Mouse (Mus musculus): ENCODE measurements at regions not wholly inside any gene's neighbourhood (a gene's known extent, or its start where the extent isn't known, plus 50 kb on each side); places are given as distances from the start of the nearest gene placed in this dataset.

DNA sequence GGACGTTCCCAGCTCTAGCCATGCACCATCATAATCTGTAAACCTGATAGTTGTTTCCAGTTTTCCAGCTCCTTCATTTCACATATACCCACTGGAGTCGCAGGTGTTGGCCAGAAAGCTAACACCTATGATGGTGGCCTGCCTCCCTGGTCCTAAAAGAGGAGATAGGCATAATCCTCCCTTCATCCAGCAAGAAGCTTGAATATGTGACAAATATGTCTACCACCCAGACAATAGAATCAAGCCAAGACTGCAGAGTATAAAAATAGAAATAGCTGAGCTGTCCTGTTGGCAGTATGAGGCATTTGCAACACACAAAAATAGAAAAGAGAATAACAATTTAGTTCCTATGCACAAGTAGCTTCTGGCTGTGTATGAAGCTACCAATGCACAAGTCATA is 117.3 kb upstream of the Ccdc85a start:
- Histone ChIP-seq H3K27ac (ENCODE audit: insufficient read depth, low read depth, low read length, poor library complexity, severe bottlenecking) (no peak overlapping the region), H3K4me1 (ENCODE audit: control insufficient read depth in 2 of 2, insufficient read depth in 2 of 2, low read length in 2 of 2, poor library complexity in 1 of 2) (peaks cover 0 to 3% of the 10 kb centered on the region in 2 experiments; a peak in 2 of 4 replicates), H3K36me3 (ENCODE audit: control insufficient read depth, insufficient read depth, low read length, poor library complexity, severe bottlenecking) (no peaks in the 10 kb centered on the region), H3K4me3 (ENCODE audit: insufficient read depth in 1 of 2, low read depth in 1 of 2, low read length in 2 of 2, poor library complexity in 1 of 2, severe bottlenecking in 1 of 2) (no peak overlapping the region), H3K9me3 (ENCODE audit: control insufficient read depth, insufficient read depth, low read depth, low read length) (no peaks in the 10 kb centered on the region), H3K9ac (ENCODE audit: insufficient read depth, low read depth, low read length, poor library complexity, severe bottlenecking) (no peak overlapping the region)
- TF ChIP-seq MAFK (IDR thresholded peaks at IDR 0.05; ENCODE audit: insufficient read depth, low read depth, low read length), result no peak
- no peak for TF ChIP-seq ZNF384 (IDR thresholded peaks at IDR 0.05; ENCODE audit: low read depth, low read length)
- no peak for TF ChIP-seq HCFC1 (IDR thresholded peaks at IDR 0.05; ENCODE audit: borderline replicate concordance, insufficient read depth, low read length)
- TF ChIP-seq CHD2 (IDR thresholded peaks at IDR 0.05; ENCODE audit: low read depth, low read length), result no peak
- no peak for TF ChIP-seq ZC3H11A (IDR thresholded peaks at IDR 0.05; ENCODE audit: borderline replicate concordance, low read depth, low read length)
- no peak for DNase-seq (ENCODE audit: low read depth, low spot score)
- in situ Hi-C loops (cut with MboI; ENCODE audit: low sequenced_read_pairs in 2 of 2, unreplicated experiment in 2 of 2), result no loop called here

- no peak overlapping the region for H3K4me3 ChIP-seq (ENCODE audit: insufficient read depth in 1 of 2, low read depth in 1 of 2, low read length in 2 of 2, poor library complexity in 1 of 2, severe bottlenecking in 1 of 2)
- no peak overlapping the region for H3K27ac ChIP-seq (ENCODE audit: insufficient read depth, low read depth, low read length, poor library complexity, severe bottlenecking)
Observed at GRCm38 (mm10) chr11:28699766-28700165, 115.6 kb upstream of the Ccdc85a start.

DNA sequence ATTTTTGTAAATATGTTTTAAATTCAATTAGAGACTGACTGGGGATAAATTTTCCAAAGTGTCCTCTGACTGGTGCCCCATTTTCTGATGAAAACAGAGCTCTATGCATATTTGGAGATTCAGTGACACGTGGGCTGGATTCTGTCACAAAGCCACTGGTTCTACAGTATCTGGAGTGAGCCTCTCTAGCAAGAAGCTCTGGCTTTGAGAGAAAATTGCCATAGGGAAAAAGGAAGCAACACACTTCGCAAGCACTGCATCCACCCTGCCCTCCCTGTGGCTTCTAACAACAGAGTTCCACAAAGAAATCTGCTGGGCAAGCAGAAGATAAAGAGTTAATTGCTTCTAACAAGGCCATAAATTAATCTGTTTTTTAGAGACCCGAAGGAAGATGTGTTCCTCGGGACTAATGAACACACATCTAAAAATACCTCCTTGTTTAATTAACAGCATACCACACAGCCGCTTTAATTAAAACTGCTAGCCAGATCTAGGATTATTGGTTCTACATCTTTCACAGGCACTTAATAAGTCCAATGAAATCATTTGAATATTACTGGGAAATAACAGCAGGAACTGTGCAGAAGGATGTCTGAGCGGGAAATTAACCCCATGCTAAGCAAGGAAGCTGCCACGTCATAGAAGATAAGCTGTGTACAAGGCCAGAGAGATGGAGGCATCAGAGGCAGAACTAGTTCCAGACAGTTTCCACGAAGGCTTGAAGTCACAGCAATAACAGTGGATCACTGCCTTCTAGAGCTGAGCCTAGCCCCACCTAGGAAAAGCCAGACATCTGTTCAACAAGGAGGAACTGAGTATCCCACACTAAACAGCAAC is 113.7 kb upstream of the Ccdc85a start:
- TF ChIP-seq MAFK (IDR thresholded peaks at IDR 0.05; ENCODE audit: insufficient read depth, low read depth, low read length), result no peak
- no peak for TF ChIP-seq ZC3H11A (IDR thresholded peaks at IDR 0.05; ENCODE audit: borderline replicate concordance, low read depth, low read length)
- TF ChIP-seq ZNF384 (IDR thresholded peaks at IDR 0.05; ENCODE audit: low read depth, low read length), result no peak
- no peak for TF ChIP-seq HCFC1 (IDR thresholded peaks at IDR 0.05; ENCODE audit: borderline replicate concordance, insufficient read depth, low read length)
- TF ChIP-seq CHD2 (IDR thresholded peaks at IDR 0.05; ENCODE audit: low read depth, low read length), result no peak
- in situ Hi-C loops (cut with MboI; ENCODE audit: low sequenced_read_pairs in 2 of 2, unreplicated experiment in 2 of 2), result no loop called here

More at GRCm38 (mm10) chr11:28699766-28700165, 115.6 kb upstream of the Ccdc85a start:
- no peak for DNase-seq (ENCODE audit: low read depth, low spot score)
- Histone ChIP-seq H3K4me1 (ENCODE audit: control insufficient read depth in 2 of 2, insufficient read depth in 2 of 2, low read length in 2 of 2, poor library complexity in 1 of 2) (peaks cover 0 to 3% of the 10 kb centered on the region in 2 experiments; a peak in 2 of 4 replicates), H3K9me3 (ENCODE audit: control insufficient read depth, insufficient read depth, low read depth, low read length) (no peaks in the 10 kb centered on the region), H3K36me3 (ENCODE audit: control insufficient read depth, insufficient read depth, low read length, poor library complexity, severe bottlenecking) (no peaks in the 10 kb centered on the region), H3K9ac (ENCODE audit: insufficient read depth, low read depth, low read length, poor library complexity, severe bottlenecking) (no peak overlapping the region)
- TF ChIP-seq MAFK (IDR thresholded peaks at IDR 0.05; ENCODE audit: insufficient read depth, low read depth, low read length) (no peak), ZNF384 (IDR thresholded peaks at IDR 0.05; ENCODE audit: low read depth, low read length) (no peak), CHD2 (IDR thresholded peaks at IDR 0.05; ENCODE audit: low read depth, low read length) (no peak), ZC3H11A (IDR thresholded peaks at IDR 0.05; ENCODE audit: borderline replicate concordance, low read depth, low read length) (no peak), HCFC1 (IDR thresholded peaks at IDR 0.05; ENCODE audit: borderline replicate concordance, insufficient read depth, low read length) (no peak)
- in situ Hi-C loops (cut with MboI; ENCODE audit: low sequenced_read_pairs in 2 of 2, unreplicated experiment in 2 of 2), result no loop called here

DNA sequence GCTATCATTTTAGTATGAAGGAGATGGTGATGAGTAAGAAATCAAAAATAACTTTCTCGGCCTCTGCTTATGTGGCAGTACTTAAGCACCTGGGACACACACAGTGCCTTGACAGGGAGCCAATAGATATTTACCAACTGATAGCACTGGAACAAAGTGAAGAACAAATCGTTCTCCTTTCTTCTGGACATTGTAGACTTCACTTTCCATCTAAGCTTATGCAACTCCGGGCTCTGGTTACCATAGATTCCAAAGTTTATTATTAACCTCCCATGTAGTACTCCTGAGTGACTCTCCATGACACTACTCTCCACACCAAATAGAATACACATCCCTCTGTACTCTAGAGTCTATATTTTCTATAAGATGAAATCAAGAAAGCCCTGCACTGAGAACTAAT is 110.9 kb upstream of the Ccdc85a start:
- no peaks in the 10 kb centered on the region for H3K9me3 ChIP-seq (ENCODE audit: control insufficient read depth, insufficient read depth, low read depth, low read length)
- peaks cover 0 to 3% of the 10 kb centered on the region in 2 experiments; a peak in 2 of 4 replicates for H3K4me1 ChIP-seq (ENCODE audit: control insufficient read depth in 2 of 2, insufficient read depth in 2 of 2, low read length in 2 of 2, poor library complexity in 1 of 2)
- H3K36me3 ChIP-seq (ENCODE audit: control insufficient read depth, insufficient read depth, low read length, poor library complexity, severe bottlenecking), result no peaks in the 10 kb centered on the region
- TF ChIP-seq ZNF384 (IDR thresholded peaks at IDR 0.05; ENCODE audit: low read depth, low read length), result no peak
- no peak for TF ChIP-seq CHD2 (IDR thresholded peaks at IDR 0.05; ENCODE audit: low read depth, low read length)
- no peak for TF ChIP-seq MAFK (IDR thresholded peaks at IDR 0.05; ENCODE audit: insufficient read depth, low read depth, low read length)
- TF ChIP-seq ZC3H11A (IDR thresholded peaks at IDR 0.05; ENCODE audit: borderline replicate concordance, low read depth, low read length), result no peak
- TF ChIP-seq HCFC1 (IDR thresholded peaks at IDR 0.05; ENCODE audit: borderline replicate concordance, insufficient read depth, low read length), result no peak
- no peak overlapping the region for H3K27ac ChIP-seq (ENCODE audit: insufficient read depth, low read depth, low read length, poor library complexity, severe bottlenecking)
- H3K9ac ChIP-seq (ENCODE audit: insufficient read depth, low read depth, low read length, poor library complexity, severe bottlenecking), result no peak overlapping the region
- DNase-seq (ENCODE audit: low read depth, low spot score), result no peak
- in situ Hi-C loops (cut with MboI; ENCODE audit: low sequenced_read_pairs in 2 of 2, unreplicated experiment in 2 of 2), result no loop called here
- H3K4me3 ChIP-seq (ENCODE audit: insufficient read depth in 1 of 2, low read depth in 1 of 2, low read length in 2 of 2, poor library complexity in 1 of 2, severe bottlenecking in 1 of 2), result no peak overlapping the region

More for the DNA sequence above, 113.7 kb upstream of the Ccdc85a start:
- no peak for DNase-seq (ENCODE audit: low read depth, low spot score)
- Histone ChIP-seq H3K36me3 (ENCODE audit: control insufficient read depth, insufficient read depth, low read length, poor library complexity, severe bottlenecking) (no peaks in the 10 kb centered on the region), H3K4me3 (ENCODE audit: insufficient read depth in 1 of 2, low read depth in 1 of 2, low read length in 2 of 2, poor library complexity in 1 of 2, severe bottlenecking in 1 of 2) (no peak overlapping the region), H3K9ac (ENCODE audit: insufficient read depth, low read depth, low read length, poor library complexity, severe bottlenecking) (no peak overlapping the region), H3K9me3 (ENCODE audit: control insufficient read depth, insufficient read depth, low read depth, low read length) (no peaks in the 10 kb centered on the region), H3K27ac (ENCODE audit: insufficient read depth, low read depth, low read length, poor library complexity, severe bottlenecking) (no peak overlapping the region), H3K4me1 (ENCODE audit: control insufficient read depth in 2 of 2, insufficient read depth in 2 of 2, low read length in 2 of 2, poor library complexity in 1 of 2) (peaks cover 0 to 3% of the 10 kb centered on the region in 2 experiments; a peak in 2 of 4 replicates)

Measured in ES-E14 (cell line).